Mouse (Mus musculus): ENCODE results near the gene Olfr1326-ps1. TPM values are rescaled to one million over a fixed set of nuclear protein-coding genes. Genes with fewer than 3 reads are reported as not detected.

Gene Olfr1326-ps1
- polyA plus RNA-seq (2012; rRNA removed) (not detected in 2 replicates), polyA plus RNA-seq (2014; fragmentation: Nextera tagmentation; extraction: Ambion mirVana) (not detected in 2 replicates)

DNA sequence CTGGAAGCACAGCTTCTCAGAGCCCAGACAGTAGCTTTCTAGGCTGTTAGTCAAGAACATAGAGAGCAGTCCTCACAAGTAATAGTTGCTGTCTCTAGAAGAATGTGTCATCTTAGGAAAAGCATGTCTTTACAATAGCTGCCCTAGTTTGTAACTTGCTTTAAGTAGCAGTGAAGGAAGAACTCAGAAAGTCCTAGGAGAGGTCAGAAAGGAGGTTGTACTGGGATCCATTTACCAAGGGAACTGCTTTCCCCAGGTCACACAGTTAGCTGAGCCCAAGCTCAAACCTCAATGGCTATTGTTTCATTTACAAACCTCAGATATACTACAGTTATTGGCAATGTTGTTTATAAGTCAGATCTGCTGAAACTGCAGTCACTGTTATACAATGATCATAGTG lies at the start of gene Olfr1326-ps1:
Gene Olfr1326-ps1 (minus strand): TSS at position 101 of the 400 bp plus-strand sequence.
- Histone ChIP-seq H3K4me3 (replicated peaks; ENCODE audit: low read length) (no peak within 1 kb of the TSS), H3K27me3 (ENCODE audit: control insufficient read depth, insufficient read depth, low read length) (no peaks in the 10 kb centered on the region), H3K27ac (replicated peaks; ENCODE audit: low read depth, low read length) (no peak within 1 kb of the TSS), H3K36me3 (ENCODE audit: control insufficient read depth, insufficient read depth, low read length) (no peaks in the 10 kb centered on the region), H3K9me3 (ENCODE audit: control insufficient read depth, low read length) (no peaks in the 10 kb centered on the region), H3K4me1 (ENCODE audit: control insufficient read depth, insufficient read depth, low read length) (no peaks in the 10 kb centered on the region), H3K4me2 (replicated peaks; ENCODE audit: low read depth, low read length, severe bottlenecking) (no peak within 1 kb of the TSS), H3K9ac (ENCODE audit: low read depth, low read length, severe bottlenecking) (no peak within 1 kb of the TSS)
- DNase-seq (ENCODE audit: low spot score) = no peak
- no peak for ATAC-seq (ENCODE audit: low FRiP score, low read depth)
- TF ChIP-seq POLR2A (IDR thresholded peaks at IDR 0.05; ENCODE audit: borderline replicate concordance, extremely low read depth, insufficient read depth, insufficient read length) = no peak

DNA sequence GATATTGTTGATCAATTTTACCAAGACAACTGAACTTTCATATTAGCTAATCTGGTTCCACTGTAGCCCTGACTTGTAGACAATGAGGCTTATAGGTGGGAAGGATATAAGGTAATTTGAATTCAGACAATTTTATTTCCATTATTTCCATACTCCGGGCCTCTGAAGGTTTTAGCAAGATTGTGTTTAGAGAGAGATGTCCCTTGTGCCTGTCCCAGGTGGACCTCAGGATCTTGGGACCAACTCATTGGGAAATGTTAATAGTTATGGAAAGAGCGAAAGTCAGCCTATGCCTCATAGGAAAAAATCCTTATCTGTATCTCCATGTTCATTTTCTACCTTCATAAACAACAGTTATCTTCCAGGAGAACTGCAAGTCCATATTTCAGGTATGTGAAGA lies 17.7 kb upstream of the Olfr1326-ps1 start, which contains the start of gene Olfr1325:
Gene Olfr1325 (plus strand): TSS at position 301 of the 400 bp plus-strand sequence.
- H3K9me3 ChIP-seq (ENCODE audit: control insufficient read depth, low read length) = no peaks in the 10 kb centered on the region
- ATAC-seq (ENCODE audit: low FRiP score, low read depth) (no peak), DNase-seq (ENCODE audit: low spot score) (no peak)
- no peaks in the 10 kb centered on the region for H3K27me3 ChIP-seq (ENCODE audit: control insufficient read depth, insufficient read depth, low read length)
- no peak within 1 kb of the TSS for H3K4me3 ChIP-seq (replicated peaks; ENCODE audit: low read length)
- no peak within 1 kb of the TSS for H3K4me2 ChIP-seq (replicated peaks; ENCODE audit: low read depth, low read length, severe bottlenecking)
- no peaks in the 10 kb centered on the region for H3K36me3 ChIP-seq (ENCODE audit: control insufficient read depth, insufficient read depth, low read length)
- no peak for TF ChIP-seq POLR2A (IDR thresholded peaks at IDR 0.05; ENCODE audit: borderline replicate concordance, extremely low read depth, insufficient read depth, insufficient read length)
- H3K27ac ChIP-seq (replicated peaks; ENCODE audit: low read depth, low read length) = no peak within 1 kb of the TSS
- no peaks in the 10 kb centered on the region for H3K4me1 ChIP-seq (ENCODE audit: control insufficient read depth, insufficient read depth, low read length)
- 85% methylated on average over 2 of the region's 2 CpGs for WGBS
- H3K9ac ChIP-seq (ENCODE audit: low read depth, low read length, severe bottlenecking) = no peak within 1 kb of the TSS

Other genes with a start within 250 kb of the Olfr1326-ps1 start
- gene Plxna3, start 245.8 kb downstream of the Olfr1326-ps1 start, polyA plus RNA-seq (2012; rRNA removed) = 117 and 152 TPM in 2 replicates
- gene Plxna3, start 245.8 kb downstream of the Olfr1326-ps1 start, polyA plus RNA-seq (2014; fragmentation: Nextera tagmentation; extraction: Ambion mirVana) = 21.4 and 21.8 TPM in 2 replicates
- gene Lage3, start 221.3 kb downstream of the Olfr1326-ps1 start, polyA plus RNA-seq (2012; rRNA removed) = 104 and 119 TPM in 2 replicates
- 105 and 106 TPM in 2 replicates for gene Lage3, start 221.3 kb downstream of the Olfr1326-ps1 start, polyA plus RNA-seq (2014; fragmentation: Nextera tagmentation; extraction: Ambion mirVana)
- 58.5 and 60.7 TPM in 2 replicates for gene Ubl4a, start 201.7 kb downstream of the Olfr1326-ps1 start, polyA plus RNA-seq (2012; rRNA removed)
- 77.1 and 79.6 TPM in 2 replicates for gene Ubl4a, start 201.7 kb downstream of the Olfr1326-ps1 start, polyA plus RNA-seq (2014; fragmentation: Nextera tagmentation; extraction: Ambion mirVana)
- gene Slc10a3, start 201.5 kb downstream of the Olfr1326-ps1 start, polyA plus RNA-seq (2012; rRNA removed) = 16.0 and 21.0 TPM in 2 replicates
- 20.2 and 24.4 TPM in 2 replicates for gene Slc10a3, start 201.5 kb downstream of the Olfr1326-ps1 start, polyA plus RNA-seq (2014; fragmentation: Nextera tagmentation; extraction: Ambion mirVana)
- 50.6 and 60.3 TPM in 2 replicates for gene Fam3a, start 181.6 kb downstream of the Olfr1326-ps1 start, polyA plus RNA-seq (2012; rRNA removed)
- 39.3 and 41.8 TPM in 2 replicates for gene Fam3a, start 181.6 kb downstream of the Olfr1326-ps1 start, polyA plus RNA-seq (2014; fragmentation: Nextera tagmentation; extraction: Ambion mirVana)
- gene Ikbkg, start 181.6 kb downstream of the Olfr1326-ps1 start, polyA plus RNA-seq (2012; rRNA removed) = 13.7 and 17.4 TPM in 2 replicates
- gene Ikbkg, start 181.6 kb downstream of the Olfr1326-ps1 start, polyA plus RNA-seq (2014; fragmentation: Nextera tagmentation; extraction: Ambion mirVana) = 23.9 and 25.6 TPM in 2 replicates
- 35.2 and 35.4 TPM in 2 replicates for gene G6pdx, start 145.7 kb downstream of the Olfr1326-ps1 start, polyA plus RNA-seq (2012; rRNA removed)
- 48.3 and 51.8 TPM in 2 replicates for gene G6pdx, start 145.7 kb downstream of the Olfr1326-ps1 start, polyA plus RNA-seq (2014; fragmentation: Nextera tagmentation; extraction: Ambion mirVana)
- gene Gm6880, start 93.5 kb downstream of the Olfr1326-ps1 start, polyA plus RNA-seq (2012; rRNA removed) = 1.1 and 2.8 TPM in 2 replicates
- 1.4 and 2.7 TPM in 2 replicates for gene Gm6880, start 93.5 kb downstream of the Olfr1326-ps1 start, polyA plus RNA-seq (2014; fragmentation: Nextera tagmentation; extraction: Ambion mirVana)
- not detected in 2 replicates for gene Olfr1325, start 17.8 kb upstream of the Olfr1326-ps1 start, polyA plus RNA-seq (2012; rRNA removed)
- gene Olfr1325, start 17.8 kb upstream of the Olfr1326-ps1 start, polyA plus RNA-seq (2014; fragmentation: Nextera tagmentation; extraction: Ambion mirVana) = not detected in 2 replicates
- gene Gm5640, start 70.7 kb upstream of the Olfr1326-ps1 start, polyA plus RNA-seq (2012; rRNA removed) = 0.05 TPM in 1 of 2 replicates, not detected in the other
- not detected in 2 replicates for gene Gm5640, start 70.7 kb upstream of the Olfr1326-ps1 start, polyA plus RNA-seq (2014; fragmentation: Nextera tagmentation; extraction: Ambion mirVana)
- not detected in 2 replicates for gene Gm6890, start 166.0 kb upstream of the Olfr1326-ps1 start, polyA plus RNA-seq (2012; rRNA removed)
- 0.92 TPM in 1 of 2 replicates, not detected in the other for gene Gm6890, start 166.0 kb upstream of the Olfr1326-ps1 start, polyA plus RNA-seq (2014; fragmentation: Nextera tagmentation; extraction: Ambion mirVana)